Mouse (Mus musculus) midbrain, postnatal 0 days (tissue): ENCODE measurements around the gene Pdxp. TPM values are rescaled to one million over a fixed set of nuclear protein-coding genes. Genes with fewer than 3 reads are reported as not detected.

Source experiments
- ATAC-seq: fragments of 200-750 bp; cut with Nextera tagmentation; 2 replicates; pipeline ENCODE4 v1.8.0; 2017; ENCODE audit warnings: moderate number of reproducible peaks, mild to moderate bottlenecking, moderate TSS enrichment, moderate library complexity; ENCODE audit not compliant: low FRiP score
- DNase-seq: peaks from one replicate; pipeline ENCODE4 v3.0.0-alpha.2; 2015; ENCODE audit warnings: low spot score
- H3K27ac ChIP-seq: fragments of 300-500 bp; sonication (generic); 2 replicates; pipeline ENCODE4 v1.5.1; 2014; ENCODE audit warnings: low read depth, mild to moderate bottlenecking, low read length, mixed read lengths
- H3K27me3 ChIP-seq: fragments of 300-500 bp; sonication (generic); 2 replicates; pipeline ENCODE4 v1.6.1; 2014; ENCODE audit warnings: low read length, control low read depth, mixed read lengths; ENCODE audit not compliant: insufficient read depth
- H3K36me3 ChIP-seq: fragments of 300-500 bp; sonication (generic); 2 replicates; pipeline ENCODE4 v1.6.1; 2014; ENCODE audit warnings: low read length, control low read depth, mixed read lengths; ENCODE audit not compliant: insufficient read depth
- H3K4me1 ChIP-seq: fragments of 300-500 bp; sonication (generic); 2 replicates; pipeline ENCODE4 v1.6.1; 2014; ENCODE audit warnings: mild to moderate bottlenecking, control low read depth, antibody characterized with exemption, low read length, mixed read lengths; ENCODE audit not compliant: insufficient read depth
- H3K4me2 ChIP-seq: fragments of 300-500 bp; sonication (generic); 2 replicates; pipeline ENCODE4 v1.6.1; 2014; ENCODE audit warnings: low read depth, mild to moderate bottlenecking, low read length, mixed read lengths; ENCODE audit not compliant: poor library complexity, severe bottlenecking
- H3K4me3 ChIP-seq: fragments of 300-500 bp; sonication (generic); 2 replicates; pipeline ENCODE4 v1.5.1; 2014; ENCODE audit warnings: low read depth, mild to moderate bottlenecking, low read length, moderate library complexity
- H3K9ac ChIP-seq: fragments of 300-500 bp; sonication (generic); replicated peaks from 2 replicates; pipeline ENCODE4 v1.6.1; 2014; ENCODE audit warnings: mild to moderate bottlenecking, low read length, moderate library complexity, mixed read lengths; ENCODE audit not compliant: poor library complexity, severe bottlenecking
- H3K9me3 ChIP-seq: fragments of 300-500 bp; sonication (generic); 2 replicates; pipeline ENCODE4 v1.6.1; 2016; ENCODE audit warnings: low read length, control low read depth
- CTCF ChIP-seq: IDR thresholded peaks from 2 replicates; pipeline ENCODE4 v1.5.1; 2016; ENCODE audit warnings: antibody characterized with exemption, mild to moderate bottlenecking
- whole genome bisulfite sequencing: fragments of 180-500 bp; shearing (Covaris S2); extraction: QIAGEN DNeasy Blood & Tissue Kit; methylation state at CpG from one replicate; pipeline ENCODE4 v1.1.7; 2014; 5-methylcytosine and 5-hydroxymethylcytosine counted together
- polyA plus RNA-seq: library from polyadenylated mRNA; unstranded; fragments of >200 nt; fragmentation: Nextera tagmentation; extraction: Ambion mirVana; gene quantifications from 2 replicates; pipeline ENCODE4 v1.2.1, GENCODE M21; 2015
- total RNA-seq: library from RNA; depleted of rRNA; stranded (reverse); fragments of >200 nt; gene quantifications from 2 replicates; pipeline ENCODE4 v1.2.3, GENCODE M21; 2014; rRNA removed

Gene Pdxp
- 350 and 364 TPM in 2 replicates for total RNA-seq
- polyA plus RNA-seq = 171 and 181 TPM in 2 replicates

DNA sequence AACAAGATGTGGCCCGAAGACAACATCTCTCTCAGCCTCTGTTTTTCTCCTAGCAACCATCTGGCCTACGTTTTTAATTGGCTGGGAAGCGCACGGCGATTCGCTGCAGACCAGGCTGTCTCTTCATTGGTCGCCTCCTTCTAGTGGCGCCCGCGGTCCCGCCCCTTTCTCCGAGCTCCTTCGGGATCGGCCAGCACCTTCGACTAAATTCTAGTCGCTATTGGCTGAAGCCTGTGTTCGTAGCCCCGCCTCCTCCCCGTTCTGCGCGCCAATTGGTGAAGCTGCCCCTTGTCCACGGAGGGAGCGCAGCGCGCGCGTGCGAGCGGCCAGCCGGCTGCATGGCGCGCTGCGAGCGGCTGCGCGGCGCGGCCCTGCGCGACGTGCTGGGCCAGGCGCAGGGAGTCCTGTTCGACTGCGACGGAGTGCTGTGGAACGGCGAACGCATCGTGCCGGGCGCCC lies at the start of gene Pdxp:
Pdxp (plus strand) TSS at position 288 of the 459 bp plus-strand sequence.
- DNase-seq (peak; percentile 99), ATAC-seq (peak; percentile 94)
- Histone ChIP-seq H3K27ac (peak within 1 kb of the TSS; percentile 97), H3K9me3 (no peaks in the 10 kb centered on the region), H3K9ac (peak within 1 kb of the TSS; percentile 91), H3K4me2 (peak within 1 kb of the TSS; percentile 63), H3K4me3 (peak within 1 kb of the TSS; percentile 71), H3K36me3 (peaks cover 10% of the 10 kb centered on the region), H3K4me1 (no peaks in the 10 kb centered on the region; the same call in 1 of the 2 replicates), H3K27me3 (no peaks in the 10 kb centered on the region)
- under 1% methylated on average over 42 of the region's 51 CpGs for WGBS
- no peak for TF ChIP-seq CTCF

DNA sequence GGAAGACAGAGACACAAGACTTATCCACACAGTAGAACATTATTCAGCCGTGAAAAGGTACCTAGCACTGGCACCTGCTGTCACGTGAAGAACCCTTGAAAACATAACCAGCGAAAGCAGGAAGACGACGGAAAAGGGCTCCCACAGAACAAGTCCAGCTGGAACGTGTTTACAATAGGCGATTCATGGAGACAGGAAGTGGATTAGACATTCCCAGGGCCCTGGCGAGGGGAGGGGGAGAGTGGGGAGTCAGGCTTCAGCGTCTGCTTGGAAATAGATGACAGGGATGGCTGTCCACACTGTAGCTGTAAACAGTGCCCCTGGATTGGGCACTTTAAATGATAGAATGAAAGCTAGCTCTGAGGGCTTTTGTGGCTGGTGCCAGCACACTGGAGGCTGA lies 45.3 kb upstream of the Pdxp start:
- no peak overlapping the region for H3K4me2 ChIP-seq
- H3K4me3 ChIP-seq = no peak overlapping the region
- H3K27me3 ChIP-seq = no peaks in the 10 kb centered on the region
- H3K9me3 ChIP-seq = no peaks in the 10 kb centered on the region
- ATAC-seq (peak; percentile 72; the same call in 1 of the 2 replicates), DNase-seq (peak; percentile 75)
- H3K36me3 ChIP-seq = no peaks in the 10 kb centered on the region
- no peak overlapping the region for H3K9ac ChIP-seq
- H3K4me1 ChIP-seq = no peaks in the 10 kb centered on the region
- peak overlapping the region; percentile 59 for H3K27ac ChIP-seq
- TF ChIP-seq CTCF = no peak
- WGBS = 19% methylated on average over 9 of the region's 9 CpGs

DNA sequence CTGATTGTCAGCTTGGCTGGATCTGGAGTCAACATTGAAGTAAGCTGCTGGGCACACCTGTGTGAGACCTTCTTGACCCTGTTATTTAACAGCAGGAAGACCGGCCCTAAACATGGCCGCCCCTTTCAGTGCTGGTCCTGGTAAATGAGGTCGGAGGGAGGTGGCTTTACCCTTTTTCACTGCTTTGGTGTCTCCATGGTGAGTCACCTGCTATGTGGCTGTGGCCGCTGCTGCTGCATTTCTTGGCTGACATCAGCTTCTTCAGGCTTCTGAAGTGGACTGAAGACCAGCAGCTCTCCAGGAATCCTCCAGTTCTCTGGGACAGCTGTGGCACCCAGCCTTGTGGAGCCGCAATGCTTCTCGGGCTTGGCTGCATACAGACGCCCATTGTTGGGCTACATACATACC lies 44.9 kb upstream of the Pdxp start:
- WGBS = 41% methylated on average over 7 of the region's 7 CpGs
- Histone ChIP-seq H3K9me3 (no peaks in the 10 kb centered on the region), H3K4me3 (no peak overlapping the region), H3K4me1 (no peaks in the 10 kb centered on the region), H3K4me2 (no peak overlapping the region), H3K9ac (no peak overlapping the region), H3K36me3 (no peaks in the 10 kb centered on the region), H3K27ac (peak overlapping the region; percentile 59), H3K27me3 (no peaks in the 10 kb centered on the region)
- TF ChIP-seq CTCF = no peak
- peak; percentile 35; the same call in 1 of the 2 replicates for ATAC-seq
- DNase-seq = peak; percentile 52

DNA sequence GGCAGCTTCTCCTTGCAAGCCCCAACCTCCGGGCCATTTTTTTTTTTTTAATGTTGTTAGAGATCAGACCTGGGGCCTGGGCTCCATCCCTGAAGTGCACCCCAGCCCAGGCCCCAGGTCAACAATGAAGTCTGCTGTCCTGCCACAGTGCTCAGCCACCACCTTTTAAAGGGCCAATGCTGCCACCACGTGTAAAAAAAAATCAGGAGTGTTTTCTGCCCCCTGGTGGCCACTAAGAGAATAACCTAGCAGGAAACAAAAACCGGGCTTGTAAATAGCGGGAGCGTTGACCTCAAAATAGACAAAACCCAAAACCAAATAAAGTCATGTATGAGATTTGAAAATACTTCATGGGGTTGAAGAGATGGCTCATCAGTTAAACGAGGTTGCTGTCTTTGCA lies 43.9 kb upstream of the Pdxp start:
- 31% methylated on average over 6 of the region's 6 CpGs for WGBS
- Histone ChIP-seq H3K27me3 (no peaks in the 10 kb centered on the region), H3K4me2 (no peak overlapping the region), H3K9ac (no peak overlapping the region), H3K9me3 (no peaks in the 10 kb centered on the region), H3K27ac (no peak overlapping the region), H3K4me3 (no peak overlapping the region), H3K4me1 (no peaks in the 10 kb centered on the region), H3K36me3 (no peaks in the 10 kb centered on the region)
- DNase-seq (peak; percentile 66), ATAC-seq (no peak)
- TF ChIP-seq CTCF = peak; percentile 82

DNA sequence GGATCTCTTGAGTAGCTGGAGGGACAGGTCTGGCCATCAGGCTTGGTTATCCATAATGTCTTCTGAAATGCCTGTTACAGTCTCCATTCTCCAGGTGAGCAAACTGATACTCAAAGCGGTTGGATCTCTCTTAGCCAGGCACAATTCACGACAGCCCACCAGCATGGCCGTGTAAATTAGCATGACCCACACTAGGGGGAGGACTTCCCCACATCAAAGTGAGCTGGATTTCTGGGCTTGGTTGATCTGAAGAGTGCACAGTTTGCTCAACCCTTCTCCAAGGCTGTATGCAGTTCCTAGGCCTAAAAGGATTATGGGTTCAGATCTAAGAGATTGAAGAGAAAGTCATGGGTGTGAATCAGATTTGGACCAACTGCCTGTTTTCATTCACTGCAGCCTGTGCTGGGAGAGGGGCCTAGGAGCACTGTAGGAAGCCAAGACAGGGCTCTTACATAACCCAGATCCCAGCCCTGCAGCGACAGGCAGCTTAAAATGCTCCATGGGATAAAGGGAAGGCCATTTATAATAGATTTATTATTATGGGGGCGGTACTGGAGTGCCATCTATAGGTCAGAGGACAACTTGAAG lies 41.6 kb upstream of the Pdxp start:
- no peak for DNase-seq
- H3K9me3 ChIP-seq = no peaks in the 10 kb centered on the region
- TF ChIP-seq CTCF = peak; percentile 27
- H3K9ac ChIP-seq = no peak overlapping the region
- H3K4me2 ChIP-seq = no peak overlapping the region
- no peaks in the 10 kb centered on the region for H3K27me3 ChIP-seq
- H3K4me3 ChIP-seq = no peak overlapping the region
- 48% methylated on average over 5 of the region's 5 CpGs for WGBS
- no peak for ATAC-seq
- no peak overlapping the region for H3K27ac ChIP-seq
- no peaks in the 10 kb centered on the region for H3K36me3 ChIP-seq
- peaks cover 5% of the 10 kb centered on the region; the same call in 1 of the 2 replicates for H3K4me1 ChIP-seq

- Histone ChIP-seq H3K4me3 (no peak overlapping the region), H3K9me3 (no peaks in the 10 kb centered on the region), H3K27ac (no peak overlapping the region), H3K27me3 (no peaks in the 10 kb centered on the region), H3K9ac (no peak overlapping the region; the same call in 1 of the 2 replicates), H3K36me3 (no peaks in the 10 kb centered on the region), H3K4me1 (peaks cover 8% of the 10 kb centered on the region), H3K4me2 (no peak overlapping the region)
- DNase-seq (peak; percentile 54), ATAC-seq (no peak)
- WGBS = 44% methylated on average over 13 of the region's 13 CpGs
- TF ChIP-seq CTCF = peak; percentile 13; the same call in 1 of the 2 replicates
These were observed 39.8 kb upstream of the Pdxp start for GRCm38 (mm10) chr15:78873803-78874435.
